17 mouse cellular contexts compared by ENCODE assay signal in genomic region chr15:95273236-95273635, GRCm38 (mm10).
"Had no signal": no experiment of that assay in that cellular context is flagged by ENCODE, and none has a peak within 500 bp of the region (broad histone marks: within the 10 kb centered on the region; RNA-seq: fewer than 3 reads in every experiment).

No protein-coding gene starts in this region.

- H3K4me2 ChIP-seq: liver, embryonic 11.5 days; liver, embryonic 15.5 days; lung, embryonic 14.5 days; midbrain, embryonic 11.5 days; midbrain, embryonic 15.5 days; neural tube, embryonic 12.5 days; stomach, embryonic 15.5 days had no signal

- H3K4me1 ChIP-seq: liver, embryonic 15.5 days; megakaryocyte, embryonic 14.5 days; midbrain, embryonic 15.5 days; neural tube, embryonic 12.5 days; stomach, embryonic 15.5 days had no signal

- DNase-seq: kidney, adult 2 months; kidney, postnatal 36 days; layer of hippocampus, adult 9-11 months; lung, embryonic 14.5 days; lung, postnatal 10 days; right cerebral cortex, postnatal 4 days; spleen, adult 18-20 months; thymus, postnatal 4 days had no signal

- H3K9ac ChIP-seq: liver, embryonic 15.5 days; lung, embryonic 14.5 days; midbrain, embryonic 15.5 days; neural tube, embryonic 12.5 days; stomach, embryonic 15.5 days had no signal

- H3K27me3 ChIP-seq: liver, embryonic 15.5 days; megakaryocyte, embryonic 14.5 days; midbrain, embryonic 15.5 days; neural tube, embryonic 12.5 days; stomach, embryonic 15.5 days had no signal

- H3K9me3 ChIP-seq: limb, embryonic 10.5 days; midbrain, embryonic 15.5 days; neural tube, embryonic 12.5 days; stomach, embryonic 15.5 days had no signal

- ATAC-seq: midbrain, embryonic 15.5 days had no signal

- H3K4me3 ChIP-seq: limb, embryonic 10.5 days; liver, embryonic 15.5 days; megakaryocyte, embryonic 14.5 days; midbrain, embryonic 15.5 days; neural tube, embryonic 12.5 days; stomach, embryonic 15.5 days had no signal

- H3K36me3 ChIP-seq: limb, embryonic 10.5 days; liver, embryonic 15.5 days; midbrain, embryonic 15.5 days; neural tube, embryonic 12.5 days; stomach, embryonic 15.5 days had no signal

- H3K27ac ChIP-seq: limb, embryonic 10.5 days; liver, embryonic 15.5 days; macrophage; midbrain, embryonic 15.5 days; neural tube, embryonic 12.5 days; stomach, embryonic 15.5 days had no signal
